Mouse (Mus musculus) mammary gland, adult 2 months (tissue): Measurements from ENCODE around the gene Gm32802. TPM values are rescaled to one million over a fixed set of nuclear protein-coding genes. Genes with fewer than 3 reads are reported as not detected.

Experiments used
- polyA plus RNA-seq: library from polyadenylated mRNA; depleted of rRNA; stranded (reverse); fragments of >200 nt; gene quantifications from 2 replicates; pipeline ENCODE4 v1.2.3, GENCODE M21; 2012; ENCODE audit warnings: low replicate concordance; rRNA removed

The Gm32802 gene
- polyA plus RNA-seq: not detected in 2 replicates

DNA sequence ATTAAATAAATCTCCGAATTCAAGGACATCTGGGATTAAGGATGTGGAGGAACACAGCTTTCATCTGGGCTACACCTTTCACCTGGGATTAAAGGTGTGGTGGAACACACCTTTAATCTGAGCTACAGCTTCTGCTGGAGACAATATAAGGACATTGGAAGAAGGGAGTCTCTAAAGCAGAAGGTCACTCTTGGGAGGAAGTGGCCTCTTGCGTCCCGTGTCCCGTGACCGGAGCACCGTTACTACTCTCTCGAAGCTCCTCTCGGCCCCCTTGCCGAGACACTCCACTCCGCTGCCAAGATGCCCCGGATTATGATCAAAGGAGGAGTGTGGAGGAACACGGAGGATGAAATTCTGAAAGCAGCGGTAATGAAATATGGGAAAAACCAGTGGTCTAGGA lies at the start of gene Gm32802:
TSS of gene Gm32802 (plus strand) at position 301 of the 400 bp plus-strand sequence.

DNA sequence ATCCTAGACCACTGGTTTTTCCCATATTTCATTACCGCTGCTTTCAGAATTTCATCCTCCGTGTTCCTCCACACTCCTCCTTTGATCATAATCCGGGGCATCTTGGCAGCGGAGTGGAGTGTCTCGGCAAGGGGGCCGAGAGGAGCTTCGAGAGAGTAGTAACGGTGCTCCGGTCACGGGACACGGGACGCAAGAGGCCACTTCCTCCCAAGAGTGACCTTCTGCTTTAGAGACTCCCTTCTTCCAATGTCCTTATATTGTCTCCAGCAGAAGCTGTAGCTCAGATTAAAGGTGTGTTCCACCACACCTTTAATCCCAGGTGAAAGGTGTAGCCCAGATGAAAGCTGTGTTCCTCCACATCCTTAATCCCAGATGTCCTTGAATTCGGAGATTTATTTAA lies 17.8 kb upstream of the Gm32802 start, which contains the start of gene Gm32717:
TSS of gene Gm32717 (minus strand) at position 101 of the 400 bp plus-strand sequence.

DNA sequence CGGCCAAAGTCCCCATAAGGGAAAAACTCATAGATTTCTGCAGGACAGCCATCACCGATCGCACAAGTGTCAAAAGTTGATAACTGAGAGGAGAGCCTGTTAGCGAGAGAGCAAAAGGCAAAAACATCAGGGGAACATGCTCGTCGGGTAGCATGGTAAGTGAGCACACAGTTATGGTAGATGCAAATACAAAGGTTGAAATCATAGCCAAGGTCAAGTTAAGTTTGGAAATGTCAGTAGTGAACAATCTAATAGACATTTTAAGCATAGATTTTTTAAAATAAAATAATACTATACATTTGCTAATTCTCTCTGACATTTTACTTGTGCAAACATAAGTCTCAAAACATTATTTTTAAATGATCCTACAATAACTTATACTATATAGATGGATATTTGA lies 36.5 kb downstream of the Gm32802 start, which contains the start of gene Iltifb:
TSS of gene Iltifb (minus strand) at position 101 of the 400 bp plus-strand sequence.

Other genes starting within 250 kb of the Gm32802 start
- 1.9 and 3.2 TPM in 2 replicates for gene Mdm1, start 116.9 kb upstream of the Gm32802 start, polyA plus RNA-seq
- not detected in 2 replicates for gene Il22, start 53.7 kb upstream of the Gm32802 start, polyA plus RNA-seq
- not detected in 2 replicates for gene Gm32717, start 17.9 kb upstream of the Gm32802 start, polyA plus RNA-seq
- gene Iltifb, start 36.4 kb downstream of the Gm32802 start, polyA plus RNA-seq: not detected in 2 replicates
- gene Gm9040, start 68.3 kb downstream of the Gm32802 start, polyA plus RNA-seq: not detected in 2 replicates
- not detected in 2 replicates for gene Gm9044, start 73.7 kb downstream of the Gm32802 start, polyA plus RNA-seq
- 0.07 TPM in 1 of 2 replicates, not detected in the other for gene Gm9045, start 79.1 kb downstream of the Gm32802 start, polyA plus RNA-seq
- not detected in 2 replicates for gene Gm9046, start 84.6 kb downstream of the Gm32802 start, polyA plus RNA-seq
- gene Gm9048, start 90.0 kb downstream of the Gm32802 start, polyA plus RNA-seq: not detected in 2 replicates
- gene Gm9049, start 95.4 kb downstream of the Gm32802 start, polyA plus RNA-seq: 0.07 TPM in 1 of 2 replicates, not detected in the other
- gene Ifng, start 182.4 kb downstream of the Gm32802 start, polyA plus RNA-seq: 0.47 TPM in 1 of 2 replicates, not detected in the other